Mouse (Mus musculus): ENCODE results near the gene E330009J07Rik. TPM values are rescaled to one million over a fixed set of nuclear protein-coding genes. Genes with fewer than 3 reads are reported as not detected.

Gene E330009J07Rik
- polyA plus RNA-seq, 1 experiment from 2014 or later: 22.4 TPM

Other genes with a start within 250 kb of the E330009J07Rik start
- 48.2 and 50.2 TPM in 2 replicates for gene Agk, start 111.0 kb downstream of the E330009J07Rik start, polyA plus RNA-seq (2014; fragmentation: Nextera tagmentation; extraction: Ambion mirVana)
- 0.08 TPM in 1 of 2 replicates, not detected in the other for gene Wee2, start 3.0 kb upstream of the E330009J07Rik start, polyA plus RNA-seq (2014; fragmentation: Nextera tagmentation; extraction: Ambion mirVana)
- gene Ssbp1, start 35.2 kb upstream of the E330009J07Rik start, polyA plus RNA-seq (2014; fragmentation: Nextera tagmentation; extraction: Ambion mirVana): 153 and 158 TPM in 2 replicates
- not detected in 2 replicates for gene Tas2r137, start 55.1 kb upstream of the E330009J07Rik start, polyA plus RNA-seq (2014; fragmentation: Nextera tagmentation; extraction: Ambion mirVana)
- 0.42 TPM in 1 of 2 replicates, not detected in the other for gene Tas2r108, start 57.4 kb upstream of the E330009J07Rik start, polyA plus RNA-seq (2014; fragmentation: Nextera tagmentation; extraction: Ambion mirVana)
- not detected in 2 replicates for gene Prss37, start 83.4 kb upstream of the E330009J07Rik start, polyA plus RNA-seq (2014; fragmentation: Nextera tagmentation; extraction: Ambion mirVana)
- 0.09 TPM in 1 of 2 replicates, not detected in the other for gene Olfr461, start 118.9 kb upstream of the E330009J07Rik start, polyA plus RNA-seq (2014; fragmentation: Nextera tagmentation; extraction: Ambion mirVana)
- not detected in 2 replicates for gene Olfr460, start 133.4 kb upstream of the E330009J07Rik start, polyA plus RNA-seq (2014; fragmentation: Nextera tagmentation; extraction: Ambion mirVana)
- gene Clec5a, start 149.7 kb upstream of the E330009J07Rik start, polyA plus RNA-seq (2014; fragmentation: Nextera tagmentation; extraction: Ambion mirVana): 1.4 TPM in 2 replicates
- gene Tas2r138, start 177.2 kb upstream of the E330009J07Rik start, polyA plus RNA-seq (2014; fragmentation: Nextera tagmentation; extraction: Ambion mirVana): not detected in 2 replicates
- 0.41 and 0.59 TPM in 2 replicates for gene Mgam, start 192.7 kb upstream of the E330009J07Rik start, polyA plus RNA-seq (2014; fragmentation: Nextera tagmentation; extraction: Ambion mirVana)